Mouse (Mus musculus) lung, postnatal 0 days (tissue): ENCODE measurements around the gene Fbln5. TPM values are rescaled to one million over a fixed set of nuclear protein-coding genes. Genes with fewer than 3 reads are reported as not detected.

Experiments
- ATAC-seq: fragments of 200-750 bp; cut with Nextera tagmentation; 2 replicates; pipeline ENCODE4 v1.8.0; 2017; ENCODE audit warnings: moderate library complexity
- DNase-seq: peaks from one replicate; pipeline ENCODE4 v3.0.0-alpha.2; 2016; ENCODE audit warnings: low spot score
- H3K27ac ChIP-seq: fragments of 300-500 bp; sonication (generic); 2 replicates; pipeline ENCODE4 v1.5.1; 2014; ENCODE audit warnings: antibody characterized with exemption, mild to moderate bottlenecking, low read length, mixed read lengths
- H3K27me3 ChIP-seq: fragments of 300-500 bp; sonication (generic); replicated peaks from 2 replicates; pipeline ENCODE4 v1.6.1; 2014; ENCODE audit warnings: low read length, mixed read lengths; ENCODE audit not compliant: insufficient read depth
- H3K36me3 ChIP-seq: fragments of 300-500 bp; sonication (generic); 2 replicates; pipeline ENCODE4 v1.6.1; 2014; ENCODE audit warnings: low read length, mixed read lengths; ENCODE audit not compliant: insufficient read depth
- H3K4me1 ChIP-seq: fragments of 300-500 bp; sonication (generic); 2 replicates; pipeline ENCODE4 v1.6.1; 2014; ENCODE audit warnings: antibody characterized with exemption, low read depth, low read length, mixed read lengths; ENCODE audit not compliant: insufficient read depth
- H3K4me2 ChIP-seq: fragments of 300-500 bp; sonication (generic); replicated peaks from 2 replicates; pipeline ENCODE4 v1.6.1; 2014; ENCODE audit warnings: low read depth, mild to moderate bottlenecking, low read length, moderate library complexity, mixed read lengths
- H3K4me3 ChIP-seq: fragments of 300-500 bp; sonication (generic); 2 replicates; pipeline ENCODE4 v1.5.1; 2014; ENCODE audit warnings: low read depth, low read length
- H3K9ac ChIP-seq: fragments of 300-500 bp; sonication (generic); replicated peaks from 2 replicates; pipeline ENCODE4 v1.6.1; 2014; ENCODE audit warnings: low read depth, mild to moderate bottlenecking
- H3K9me3 ChIP-seq: fragments of 300-500 bp; sonication (generic); 2 replicates; pipeline ENCODE4 v1.6.1; 2016; ENCODE audit warnings: low read length, mixed read lengths
- CTCF ChIP-seq: IDR thresholded peaks from 2 replicates; pipeline ENCODE4 v1.5.1; 2016; ENCODE audit warnings: antibody characterized with exemption, mild to moderate bottlenecking
- EP300 ChIP-seq: IDR thresholded peaks from 2 replicates; pipeline ENCODE4 v1.6.1; 2016; ENCODE audit warnings: antibody characterized with exemption, mild to moderate bottlenecking, control low read depth
- WGBS: fragments of 180-500 bp; shearing (Covaris S2); extraction: QIAGEN DNeasy Blood & Tissue Kit; methylation state at CpG from one replicate; pipeline ENCODE4 v1.1.7; 2014; 5-methylcytosine and 5-hydroxymethylcytosine counted together
- polyA plus RNA-seq: library from polyadenylated mRNA; unstranded; fragments of >200 nt; fragmentation: Nextera tagmentation; extraction: Ambion mirVana; gene quantifications from 2 replicates; pipeline ENCODE4 v1.2.1, GENCODE M21; 2015

Gene Fbln5
- polyA plus RNA-seq, 1 experiment from 2014 or later = 408 TPM

- no peak overlapping the region for H3K4me2 ChIP-seq
- WGBS = 54% methylated on average over 9 of the region's 9 CpGs
- H3K4me3 ChIP-seq = no peak overlapping the region
- no peak overlapping the region for H3K9ac ChIP-seq
- H3K9me3 ChIP-seq = no peaks in the 10 kb centered on the region
- no peak overlapping the region for H3K27ac ChIP-seq
- TF ChIP-seq EP300 (no peak), CTCF (no peak)
- 0 out of 2 replicates have a peak, but pooled peaks cover 5% of the 10 kb centered on the region for H3K36me3 ChIP-seq
- H3K27me3 ChIP-seq = no peaks in the 10 kb centered on the region
- H3K4me1 ChIP-seq = no peaks in the 10 kb centered on the region
- DNase-seq (no peak), ATAC-seq (no peak)
These were observed 32.5 kb upstream of the Fbln5 start for GRCm38 (mm10) chr12:101851314-101851713.

DNA sequence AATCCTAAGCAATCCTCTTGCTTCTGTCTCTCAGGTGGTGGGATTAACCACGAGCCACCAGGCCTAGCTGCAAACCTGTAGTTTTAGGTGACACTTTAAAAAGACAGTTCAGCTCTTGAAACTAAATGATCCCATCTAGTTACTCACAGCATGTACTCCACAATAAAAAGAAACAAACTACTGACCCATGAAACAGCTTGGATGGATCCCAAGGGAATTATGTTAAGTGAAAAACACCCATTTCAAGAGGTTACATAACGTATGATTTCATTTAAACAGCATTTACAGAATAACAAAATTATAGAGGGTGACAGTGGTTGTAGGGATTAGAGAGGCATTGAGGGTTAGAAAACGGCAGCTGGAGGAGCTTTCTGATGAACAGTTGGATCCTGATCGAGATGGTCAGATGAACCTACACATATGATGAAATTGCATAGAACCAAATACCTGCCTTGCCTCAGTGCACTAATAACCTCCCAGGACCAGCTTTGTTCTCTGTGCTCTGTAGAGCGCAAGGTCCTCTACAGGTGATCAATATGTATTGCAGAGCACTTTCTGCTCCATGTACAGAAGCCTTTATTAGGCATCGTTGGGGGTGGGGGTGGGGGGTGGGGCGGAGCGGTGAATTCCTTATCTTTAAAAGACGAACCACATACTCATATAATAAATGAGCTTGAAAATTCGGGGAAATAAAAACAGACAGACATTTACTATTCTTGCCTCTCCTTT, 17.9 kb upstream of the Fbln5 start:
- WGBS = 86% methylated on average over 10 of the region's 10 CpGs
- H3K27me3 ChIP-seq = no peaks in the 10 kb centered on the region
- H3K4me3 ChIP-seq = no peak overlapping the region
- peaks cover 16% of the 10 kb centered on the region; the same call in 1 of the 2 replicates for H3K36me3 ChIP-seq
- H3K4me1 ChIP-seq = peaks cover 2% of the 10 kb centered on the region; the same call in 1 of the 2 replicates
- no peak overlapping the region for H3K4me2 ChIP-seq
- H3K27ac ChIP-seq = no peak overlapping the region
- ATAC-seq (no peak), DNase-seq (no peak)
- TF ChIP-seq EP300 (no peak), CTCF (no peak)
- no peak overlapping the region for H3K9ac ChIP-seq
- no peaks in the 10 kb centered on the region for H3K9me3 ChIP-seq

GRCm38 (mm10) chr12:101834715-101835114, 15.9 kb upstream of the Fbln5 start:
- H3K27ac ChIP-seq = no peak overlapping the region
- H3K36me3 ChIP-seq = peaks cover 16% of the 10 kb centered on the region; the same call in 1 of the 2 replicates
- no peak for TF ChIP-seq EP300
- TF ChIP-seq CTCF = no peak
- no peak overlapping the region for H3K4me3 ChIP-seq
- 72% methylated on average over 4 of the region's 4 CpGs for WGBS
- ATAC-seq = no peak
- no peak overlapping the region for H3K4me2 ChIP-seq
- no peaks in the 10 kb centered on the region for H3K27me3 ChIP-seq
- no peak overlapping the region for H3K9ac ChIP-seq
- no peak for DNase-seq
- H3K9me3 ChIP-seq = no peaks in the 10 kb centered on the region
- H3K4me1 ChIP-seq = peaks cover 4% of the 10 kb centered on the region

GRCm38 (mm10) chr12:101833776-101834175, 14.9 kb upstream of the Fbln5 start:
- H3K4me1 ChIP-seq = peaks cover 4% of the 10 kb centered on the region
- ATAC-seq (no peak), DNase-seq (no peak)
- TF ChIP-seq CTCF (no peak), EP300 (no peak)
- no peak overlapping the region for H3K4me3 ChIP-seq
- H3K27me3 ChIP-seq = no peaks in the 10 kb centered on the region
- H3K9ac ChIP-seq = no peak overlapping the region
- no peaks in the 10 kb centered on the region for H3K9me3 ChIP-seq
- 79% methylated on average over 8 of the region's 8 CpGs for WGBS
- no peak overlapping the region for H3K27ac ChIP-seq
- H3K4me2 ChIP-seq = no peak overlapping the region
- H3K36me3 ChIP-seq = peaks cover 16% of the 10 kb centered on the region; the same call in 1 of the 2 replicates

- H3K4me3 ChIP-seq = no peak overlapping the region
- H3K9ac ChIP-seq = no peak overlapping the region
- H3K36me3 ChIP-seq = peaks cover 14% of the 10 kb centered on the region; the same call in 1 of the 2 replicates
- no peak overlapping the region for H3K4me2 ChIP-seq
- ATAC-seq (no peak), DNase-seq (no peak)
- no peak overlapping the region for H3K27ac ChIP-seq
- H3K9me3 ChIP-seq = no peaks in the 10 kb centered on the region
- TF ChIP-seq CTCF (no peak), EP300 (no peak)
- no peaks in the 10 kb centered on the region for H3K27me3 ChIP-seq
- 81% methylated on average over 6 of the region's 6 CpGs for WGBS
- peaks cover 4% of the 10 kb centered on the region for H3K4me1 ChIP-seq
These were observed 14.3 kb upstream of the Fbln5 start for GRCm38 (mm10) chr12:101833115-101833506.

- Histone ChIP-seq H3K27ac (no peak overlapping the region), H3K9me3 (no peaks in the 10 kb centered on the region), H3K4me3 (no peak overlapping the region), H3K27me3 (no peaks in the 10 kb centered on the region), H3K9ac (no peak overlapping the region), H3K4me1 (peaks cover 4% of the 10 kb centered on the region), H3K36me3 (peaks cover 14% of the 10 kb centered on the region; the same call in 1 of the 2 replicates), H3K4me2 (no peak overlapping the region)
- peak; percentile 61 for ATAC-seq
- DNase-seq = peak; percentile 53
- TF ChIP-seq CTCF (no peak), EP300 (no peak)
- 29% methylated on average over 7 of the region's 7 CpGs for WGBS
These were observed 13.6 kb upstream of the Fbln5 start for GRCm38 (mm10) chr12:101832179-101833114.
